Mouse (Mus musculus) mouse embryonic stem cell (cell line): ENCODE measurements around the gene Slc25a33.
"Not testable (repeated sequence)": the region's sequence is repeated elsewhere in the genome, so short reads cannot be mapped to it uniquely, and the experiment has no call there.

ENCODE experiments used
- in situ Hi-C, 2 experiments: fragments of 300-500 bp; cut with MboI; formaldehyde crosslinking; loops; 1 replicate in 1 of 2; 3 replicates in 1 of 2; pipeline ENCODE4 v1.14.3; 2019 to 2020; ENCODE audit warnings: low sequenced_read_pairs in 2 of 2, low pct_unique_long_range_greater_than_20kb in 1 of 2, mixed read lengths in 1 of 2; ENCODE audit not compliant: unreplicated experiment in 1 of 2

The Slc25a33 gene

DNA sequence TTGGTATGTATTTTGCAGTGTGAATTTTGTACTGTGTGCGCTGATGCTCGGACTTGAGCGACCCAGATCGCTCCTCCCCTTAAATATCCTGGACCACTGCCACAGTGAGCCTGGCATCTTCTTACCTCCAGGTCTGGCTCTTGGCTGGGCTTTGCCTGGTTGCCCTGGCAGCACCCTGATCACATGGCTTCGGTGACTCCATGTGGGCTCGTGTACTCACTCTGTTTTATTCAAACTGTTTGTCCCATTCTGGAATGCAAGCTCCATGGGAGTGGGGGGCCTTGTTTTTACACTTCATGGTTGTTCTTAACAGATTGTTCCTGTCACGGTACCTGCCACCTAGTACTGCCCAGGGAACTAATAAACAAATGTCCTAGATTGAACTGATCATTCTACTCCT lies 1.3 kb upstream of the Slc25a33 start:
- in situ Hi-C loops: no loop called here

DNA sequence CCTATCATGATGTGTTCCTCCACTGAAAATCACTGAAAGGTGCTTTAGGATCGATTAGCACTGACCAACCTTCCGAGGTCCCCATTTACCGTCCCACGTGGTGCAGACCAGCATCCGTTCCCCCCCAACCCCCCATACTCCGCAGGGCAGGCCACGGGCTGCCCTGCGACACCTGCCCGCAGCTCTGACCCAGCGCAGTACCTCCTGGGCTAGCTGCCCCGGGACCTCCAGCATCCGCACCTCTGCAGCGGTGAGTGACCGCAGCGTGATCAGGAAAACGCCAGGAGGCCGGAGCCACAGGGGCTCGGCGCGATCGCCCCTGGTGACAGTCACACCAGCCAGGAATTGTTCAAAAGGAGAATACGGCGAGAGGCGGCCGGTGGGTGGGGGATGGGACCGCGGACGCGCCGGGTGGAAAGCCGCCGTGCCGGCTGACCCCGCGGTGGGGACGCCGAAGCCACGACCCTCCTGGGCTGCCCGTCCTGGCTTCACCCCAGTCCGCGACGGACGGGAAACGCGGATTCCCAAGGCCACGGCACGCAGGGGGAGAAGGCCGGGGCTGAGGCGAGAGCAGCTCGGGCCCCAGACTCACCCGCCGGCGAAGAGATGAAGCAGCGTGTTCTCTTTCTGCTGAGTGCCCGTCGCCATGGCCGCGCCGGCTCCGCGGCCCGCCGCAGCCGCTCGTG lies 526 bp downstream of the Slc25a33 start:
- in situ Hi-C loops: no loop called here

DNA sequence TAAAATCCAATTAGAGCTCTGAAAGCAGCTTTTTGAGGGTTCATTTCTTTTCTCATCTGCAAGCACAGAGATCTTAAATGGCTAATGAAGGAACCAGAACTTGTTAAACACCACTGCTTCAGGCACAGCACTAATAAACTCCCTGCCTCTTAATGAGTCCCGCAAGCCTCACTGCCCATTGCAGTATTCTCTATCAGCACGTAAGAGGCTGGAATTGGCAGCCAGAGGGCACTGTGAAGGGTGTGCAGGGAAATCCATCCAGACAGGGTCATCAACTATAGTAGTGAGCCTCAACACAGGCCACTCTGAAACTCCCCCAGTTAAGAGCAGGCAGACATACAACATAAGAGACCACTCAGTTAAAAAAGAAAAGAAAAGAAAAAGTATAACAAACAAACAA lies 1.7 kb downstream of the Slc25a33 start:
- in situ Hi-C loops: no loop called here

DNA sequence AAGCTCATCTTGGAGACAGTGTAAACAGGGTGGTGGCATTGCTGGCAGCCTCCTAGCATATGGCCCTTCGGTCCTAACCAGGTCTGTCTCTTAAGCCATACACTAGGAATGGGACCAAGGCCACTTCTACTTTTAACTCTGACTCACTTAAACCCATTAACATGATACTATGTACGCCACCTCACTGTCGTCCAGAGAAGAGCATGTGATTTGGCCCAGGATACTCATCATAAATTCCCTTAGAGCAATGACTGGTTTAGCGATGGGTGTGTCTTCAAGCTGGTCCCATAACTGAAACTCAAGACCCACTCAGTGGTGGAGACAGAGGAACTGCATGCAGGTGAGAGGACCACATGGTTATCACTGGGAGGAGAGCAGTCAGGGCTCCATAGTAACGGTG lies 8.9 kb downstream of the Slc25a33 start:
- in situ Hi-C loops: no loop called here

DNA sequence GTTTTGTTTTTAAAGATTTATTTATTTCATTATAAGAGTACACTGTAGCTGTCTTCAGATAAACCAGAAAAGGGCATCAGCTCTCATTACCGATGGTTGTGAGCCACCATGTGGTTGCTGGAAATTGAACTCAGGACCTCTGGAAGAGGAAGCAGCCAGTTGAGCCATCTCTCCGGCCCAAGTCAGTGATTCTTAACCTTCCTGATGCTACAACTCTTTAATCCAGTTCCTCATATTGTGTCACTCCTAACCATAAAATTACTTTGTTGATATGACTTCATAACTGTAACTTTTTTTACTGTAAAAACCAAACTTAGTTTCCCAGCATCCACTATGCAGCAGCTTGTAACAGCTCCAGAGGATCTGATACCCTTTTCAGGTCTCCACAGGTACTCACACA lies 10.7 kb downstream of the Slc25a33 start:
- in situ Hi-C loops: no loop called here

DNA sequence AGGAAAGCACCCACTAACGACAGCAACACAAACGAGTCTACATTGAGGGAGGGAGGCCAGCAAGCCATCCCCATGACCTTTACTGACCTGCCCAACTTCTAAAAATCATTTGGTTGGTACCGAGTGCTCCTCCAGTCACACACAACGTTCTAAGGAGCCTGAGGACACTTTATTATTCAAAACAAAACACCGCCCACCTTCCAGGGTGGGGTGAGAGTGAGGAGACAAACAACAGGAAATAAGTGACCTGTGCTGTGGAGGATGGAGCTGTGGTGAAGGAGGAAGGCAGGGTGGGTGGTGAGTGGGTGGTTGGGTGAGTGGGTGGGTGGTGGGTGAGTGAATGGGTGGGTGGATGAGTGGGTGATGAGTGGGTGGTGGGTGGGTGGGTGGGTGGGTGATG lies 14.6 kb downstream of the Slc25a33 start:
- in situ Hi-C loops: no loop called here

DNA sequence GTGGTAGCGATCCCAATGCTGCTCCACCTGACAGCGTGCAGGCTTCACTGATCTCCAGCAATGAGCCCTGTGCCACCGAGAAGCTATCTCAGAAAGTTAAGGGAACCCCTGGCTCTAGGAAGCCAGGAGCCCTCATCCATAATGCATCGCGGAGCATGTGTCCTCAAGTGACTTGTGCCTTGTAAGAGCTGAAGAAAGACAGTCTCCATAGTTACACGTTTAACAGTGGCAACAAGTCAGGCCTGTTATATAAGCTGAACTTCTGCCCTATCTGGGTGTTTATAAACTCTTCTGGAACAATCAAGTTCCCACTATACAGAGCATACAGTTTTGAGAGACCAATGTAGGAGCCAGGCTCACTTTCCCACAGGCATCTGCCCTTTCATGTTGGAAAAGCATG lies 15.7 kb downstream of the Slc25a33 start:
- in situ Hi-C loops: no loop called here

DNA sequence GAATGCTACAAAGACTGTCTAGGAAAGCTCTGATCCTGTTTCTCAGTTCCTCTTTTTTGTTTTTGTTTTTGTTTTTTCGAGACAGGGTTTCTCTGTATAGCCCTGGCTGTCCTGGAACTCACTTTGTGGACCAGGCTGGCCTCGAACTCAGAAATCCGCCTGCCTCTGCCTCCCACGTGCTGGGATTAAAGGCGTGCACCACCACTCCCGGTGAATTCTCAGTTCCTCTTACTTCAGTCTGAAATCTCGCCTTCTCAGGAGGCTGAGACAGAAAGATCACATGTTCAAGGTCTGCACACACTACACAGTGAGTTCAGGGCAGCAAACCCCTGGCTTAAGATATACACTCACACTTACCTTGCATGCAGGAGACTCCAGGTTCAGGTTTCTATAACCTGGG lies 17.5 kb downstream of the Slc25a33 start:
- in situ Hi-C loops: not testable (repeated sequence)

DNA sequence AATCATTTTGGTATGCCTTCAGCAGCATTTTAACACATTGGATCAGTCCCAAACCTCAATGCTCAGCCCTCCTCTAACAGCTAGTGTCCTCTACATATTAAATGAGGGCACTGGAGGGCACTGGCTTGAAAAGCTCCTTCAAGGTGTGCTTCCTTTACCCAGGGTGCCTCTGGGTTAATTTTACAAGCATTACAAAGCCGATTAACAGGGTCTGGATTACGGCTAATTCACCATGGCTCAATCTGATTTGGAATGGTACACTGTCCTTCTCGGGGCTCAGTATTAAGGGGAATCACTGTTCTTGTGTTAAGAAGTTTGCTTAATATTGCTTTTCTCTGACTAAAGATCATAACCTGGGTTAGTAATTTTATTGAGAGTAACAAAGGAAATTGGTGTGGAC lies 21.2 kb downstream of the Slc25a33 start:
- in situ Hi-C loops: no loop called here

DNA sequence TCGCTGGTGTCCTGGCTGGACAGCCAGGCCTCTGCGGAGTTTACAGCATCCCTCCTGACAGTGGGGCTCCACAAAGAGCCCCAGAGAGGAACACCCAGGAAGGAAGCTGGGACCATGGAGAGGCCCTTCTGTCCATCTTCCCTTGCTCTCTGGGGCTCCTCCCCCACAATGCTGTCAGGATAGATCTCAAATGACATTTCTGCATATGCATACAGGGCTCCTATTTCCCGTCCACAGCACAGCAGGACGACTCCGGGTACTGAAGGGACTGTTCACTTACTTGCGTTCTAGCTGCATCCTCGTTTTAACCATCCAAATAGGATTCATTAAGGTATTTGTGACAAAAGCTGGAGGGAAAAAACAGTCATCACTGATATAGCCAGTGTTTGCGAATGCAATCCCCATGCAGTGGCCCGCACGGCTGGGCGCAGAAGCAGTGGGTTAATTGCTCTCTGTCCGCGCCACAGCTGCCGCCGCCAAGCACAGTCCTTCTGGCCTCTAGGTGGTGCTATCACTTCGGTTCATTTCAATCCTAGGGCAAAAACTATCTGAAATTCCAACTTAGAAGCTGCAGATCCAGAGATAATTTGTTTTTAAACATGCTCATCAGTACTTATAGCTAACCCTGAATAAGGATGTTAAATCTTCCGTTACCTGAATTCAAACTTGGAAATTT lies 21.8 kb downstream of the Slc25a33 start:
- in situ Hi-C loops: no loop called here

DNA sequence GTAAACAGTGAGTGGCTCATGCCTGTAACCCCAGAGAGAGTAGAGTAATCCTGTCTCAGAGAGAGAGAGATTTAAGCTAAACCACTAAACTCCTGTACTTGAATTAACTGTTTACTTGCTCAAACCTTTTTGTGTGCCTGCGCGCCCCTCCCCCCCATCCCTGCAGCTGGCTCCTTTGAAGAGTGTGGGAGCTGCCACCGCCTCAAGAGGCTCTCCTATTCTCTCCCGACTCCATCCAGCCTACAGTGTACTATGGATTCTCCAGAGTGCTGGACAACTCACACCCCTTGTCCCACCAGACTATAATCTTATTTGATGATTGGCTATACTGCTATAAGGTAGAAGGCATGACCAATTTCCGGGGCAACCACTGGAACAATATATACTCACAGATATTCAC lies 23.4 kb downstream of the Slc25a33 start:
- in situ Hi-C loops: no loop called here

DNA sequence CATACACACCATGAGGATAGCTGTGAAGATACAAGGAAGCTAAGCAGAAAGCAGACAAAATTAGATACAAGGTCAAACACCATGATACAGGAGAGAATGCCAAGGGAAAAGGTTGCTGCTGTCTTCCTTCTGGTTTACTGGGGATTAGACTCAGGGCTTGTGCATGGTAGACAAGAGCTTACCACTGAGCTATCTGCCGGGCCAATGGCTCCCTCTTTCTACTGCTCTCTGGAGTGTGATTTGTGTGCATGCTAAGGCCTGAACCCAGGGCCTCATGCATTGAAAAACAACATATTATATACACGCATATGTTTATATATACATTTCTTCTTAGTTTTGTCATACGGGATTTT lies 24.4 kb downstream of the Slc25a33 start:
- in situ Hi-C loops: not testable (repeated sequence)

DNA sequence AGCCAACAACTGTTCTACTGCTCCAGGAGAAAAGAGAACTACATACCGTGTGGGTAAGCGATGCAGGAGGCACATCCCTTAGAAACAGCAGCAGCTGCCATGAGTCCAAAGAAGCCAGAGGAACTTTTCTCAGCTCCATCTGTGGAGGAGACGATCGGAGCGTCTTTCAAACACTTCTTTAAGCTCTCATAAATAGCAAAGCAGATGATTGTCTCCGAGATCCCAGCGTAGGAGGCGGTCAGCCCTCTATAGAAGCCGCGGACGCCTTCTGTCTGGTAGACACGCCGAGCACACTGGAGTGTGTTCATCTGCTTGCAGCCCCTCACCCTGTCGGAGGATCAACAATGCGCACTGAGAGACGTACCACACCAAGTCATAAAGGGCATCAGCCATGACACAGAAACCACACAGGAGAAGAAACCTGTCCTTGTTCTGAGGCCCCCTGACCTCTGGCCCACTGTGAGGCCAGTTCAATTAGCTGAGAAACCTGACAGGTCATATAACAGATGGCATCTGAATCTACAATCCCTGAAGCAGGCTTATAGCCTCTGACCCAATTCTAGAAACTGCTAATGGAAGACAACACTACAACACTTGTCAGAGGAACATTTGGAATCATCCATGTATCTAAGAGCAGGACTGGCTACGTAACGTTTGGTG lies 24.9 kb downstream of the Slc25a33 start:
- in situ Hi-C loops: no loop called here

DNA sequence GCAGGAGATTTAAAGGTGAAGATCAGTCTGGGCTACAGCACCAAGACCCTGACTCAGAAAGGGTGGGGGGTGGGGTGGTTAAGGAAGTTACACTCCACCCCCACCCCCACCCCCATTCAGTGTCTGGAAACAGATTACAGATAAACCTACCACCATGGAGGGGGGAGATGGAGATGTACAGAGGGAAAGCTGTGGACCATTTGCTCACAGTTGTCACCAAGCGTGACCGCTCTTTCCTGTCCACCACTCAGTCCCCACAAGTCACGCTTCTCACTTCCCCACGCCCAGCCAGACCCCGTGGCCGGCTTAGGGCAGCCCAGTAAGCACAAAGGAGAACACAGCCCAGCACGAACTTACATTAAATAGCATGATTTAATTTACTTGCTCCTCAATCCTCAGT lies 30.0 kb downstream of the Slc25a33 start:
- in situ Hi-C loops: no loop called here

DNA sequence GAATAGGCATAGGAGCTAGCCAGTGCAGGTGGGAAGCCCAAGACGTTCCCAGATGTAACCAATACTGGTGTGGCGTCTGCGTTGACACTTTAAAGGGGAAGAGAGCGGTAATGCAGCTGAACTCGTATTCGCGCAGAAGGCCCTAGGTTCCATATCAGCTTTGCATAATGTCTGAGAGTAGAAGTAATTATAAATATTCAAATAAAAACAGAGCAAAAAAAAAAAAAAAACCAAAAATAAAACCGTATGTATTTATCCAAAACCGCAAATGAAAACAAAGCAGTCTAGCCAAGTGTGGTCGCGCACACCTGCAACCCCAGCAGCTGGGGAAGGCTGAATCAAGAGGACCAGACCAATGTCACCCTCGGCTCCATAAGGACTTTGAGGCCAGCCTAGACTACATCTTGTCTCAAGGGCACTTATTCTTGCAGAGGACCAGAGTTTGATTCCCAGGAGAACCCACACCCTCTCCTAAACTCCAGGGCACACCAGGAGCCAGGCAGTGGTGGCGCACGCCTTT lies 32.0 kb downstream of the Slc25a33 start:
- in situ Hi-C loops: no loop called here

DNA sequence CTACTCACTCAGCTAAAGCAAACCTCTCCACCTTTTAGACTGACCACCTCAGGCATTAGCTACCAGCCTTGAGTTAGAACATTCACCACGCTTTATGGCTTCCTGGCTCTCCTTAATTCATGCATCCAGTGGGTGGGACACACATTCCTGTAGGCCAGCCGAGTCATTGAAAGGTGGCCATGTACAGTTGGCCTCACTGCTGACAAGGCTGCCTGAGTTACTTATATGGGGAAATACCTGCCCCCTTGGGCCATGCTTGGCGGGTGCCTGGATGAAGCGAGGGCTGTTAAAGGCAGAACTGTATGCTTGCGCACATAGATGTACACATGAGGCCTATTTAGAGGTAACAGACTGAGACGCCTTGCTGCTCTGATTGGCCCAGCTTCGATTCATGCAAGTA lies 33.8 kb downstream of the Slc25a33 start:
- in situ Hi-C loops: no loop called here

DNA sequence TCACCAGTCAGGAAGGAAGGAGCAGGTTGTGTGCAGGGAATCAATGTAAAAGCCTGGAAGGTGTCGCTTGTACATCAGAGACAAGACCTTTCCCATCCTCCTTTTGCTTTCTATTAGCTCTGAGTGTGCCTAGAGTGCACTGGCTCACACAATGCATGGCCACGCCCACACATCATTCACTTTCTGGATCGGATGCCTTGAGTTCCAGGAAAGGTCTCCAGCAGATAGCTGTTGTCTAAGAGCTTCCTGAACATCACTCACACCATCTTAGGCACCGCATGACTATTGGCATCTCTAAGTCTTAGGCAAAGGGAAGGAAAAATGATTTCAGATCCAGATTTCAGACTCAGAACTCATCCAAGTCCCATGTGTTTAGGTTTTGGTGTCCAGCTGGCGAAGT lies 34.6 kb downstream of the Slc25a33 start:
- in situ Hi-C loops: no loop called here

DNA sequence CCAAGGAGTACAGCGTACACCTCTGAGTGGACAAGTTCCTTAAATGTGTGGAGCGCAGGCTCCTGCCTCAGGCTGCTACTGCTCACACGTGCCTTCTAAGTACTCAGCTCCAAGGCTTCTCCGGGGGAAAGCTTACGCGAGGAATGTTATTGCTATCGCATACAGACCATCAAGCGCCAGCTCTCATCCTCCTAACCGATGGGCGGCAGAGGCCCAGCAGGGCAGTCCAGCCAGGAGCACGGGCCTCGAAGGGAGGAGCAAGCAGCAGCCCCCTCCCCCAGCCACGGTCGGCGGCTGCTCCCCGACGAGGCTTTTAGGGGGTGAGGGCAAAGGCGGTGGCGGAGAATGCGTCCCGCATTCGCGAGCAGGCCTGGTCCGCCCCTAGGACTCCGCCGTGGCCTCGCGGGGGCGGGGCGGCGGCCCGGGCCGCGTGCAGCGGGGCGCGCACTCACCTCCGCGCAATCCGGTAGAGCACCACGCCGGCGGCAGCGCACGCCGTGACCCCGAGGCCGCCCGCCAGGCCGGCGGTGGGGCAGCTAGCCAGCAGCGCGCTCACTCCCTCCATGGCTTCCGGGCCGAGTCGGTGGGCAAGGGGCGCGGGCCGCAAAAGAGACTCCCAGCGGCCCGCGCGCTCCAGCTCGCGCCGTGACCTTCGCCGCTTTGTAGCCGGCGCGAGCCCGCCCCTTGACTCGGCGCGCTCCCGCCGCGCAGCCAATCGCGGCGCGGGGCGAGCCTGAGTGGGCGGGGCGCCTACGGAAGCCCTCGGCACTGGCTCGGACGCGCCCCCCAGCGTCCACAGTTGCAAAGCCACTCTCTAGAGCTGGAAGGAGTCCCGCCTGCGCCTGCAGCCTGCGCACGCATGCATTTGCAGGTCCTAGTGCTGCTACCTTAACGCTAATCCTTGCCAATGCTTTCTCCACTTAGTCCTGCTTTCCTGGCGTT lies 36.4 kb downstream of the Slc25a33 start, which contains the start of gene Tmem201:
Gene Tmem201 (minus strand): TSS at position 662 of the 942 bp plus-strand sequence.
- in situ Hi-C loops: no loop called here

DNA sequence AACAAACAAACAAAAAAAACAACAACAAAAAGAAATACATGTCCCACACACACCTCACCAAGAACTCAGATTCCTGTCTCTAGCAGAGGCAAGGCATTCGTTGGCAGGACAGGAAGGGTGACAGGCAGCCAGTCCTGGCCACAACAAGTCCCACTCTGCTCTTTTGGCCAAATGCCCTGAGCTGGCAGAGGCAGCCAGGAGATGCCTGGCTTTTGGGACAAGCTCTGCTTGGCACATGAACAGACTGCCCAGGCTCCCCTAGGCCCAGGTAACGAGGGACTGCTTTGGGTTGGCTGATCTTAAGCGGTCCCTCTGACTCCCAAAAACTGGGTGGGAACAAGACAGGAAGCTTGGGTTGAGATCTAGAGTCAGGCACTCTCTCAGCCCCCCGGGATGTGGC lies 37.5 kb downstream of the Slc25a33 start:
- in situ Hi-C loops: no loop called here
